Comparison of ENCODE assay signal across 8 mouse cellular contexts in genomic region chr11:117408442-117409031, GRCm38 (mm10).
DNase-seq lines count a peak whose midpoint lies in the region; ATAC-seq and TF ChIP-seq lines count a peak whose summit lies in the region.

No protein-coding gene starts in this region.

- no peak for DNase-seq in layer of hippocampus, adult 2 months (ENCODE audit: low spot score in 2 of 2)
- DNase-seq in layer of hippocampus, adult 9-10 months (ENCODE audit: low spot score), result no peak
- no peak for DNase-seq in forebrain, embryonic 11.5 days (ENCODE audit: low spot score)
- peak; percentile 53 for DNase-seq in midbrain, postnatal 0 days (ENCODE audit: low spot score)
- no peak for DNase-seq in thymus, adult 2 months
- no peak for DNase-seq in c-Kit-positive CD71-positive TER-119-positive erythroid progenitor cells, embryonic 14.5 days (ENCODE audit: low spot score)
- DNase-seq in frontal cortex, postnatal 25 days (ENCODE audit: low spot score in 2 of 2), result no peak

- H3K4me2 ChIP-seq in forebrain, embryonic 11.5 days (ENCODE audit: low read depth, low read length, severe bottlenecking), result peak overlapping the region; percentile 65
- peak overlapping the region; percentile 53 for H3K4me2 ChIP-seq in kidney, embryonic 14.5 days (replicated peaks; ENCODE audit: low read depth, low read length)
- H3K4me2 ChIP-seq in midbrain, postnatal 0 days (ENCODE audit: low read depth, low read length, poor library complexity, severe bottlenecking), result peak overlapping the region; percentile 44

- H3K36me3 ChIP-seq in forebrain, embryonic 11.5 days (ENCODE audit: control insufficient read depth, insufficient read depth, low read length), result no peaks in the 10 kb centered on the region
- no peaks in the 10 kb centered on the region for H3K36me3 ChIP-seq in kidney, embryonic 14.5 days (ENCODE audit: control insufficient read depth, insufficient read depth, low read length)
- H3K36me3 ChIP-seq in midbrain, postnatal 0 days (ENCODE audit: insufficient read depth, low read length), result no peaks in the 10 kb centered on the region
- no peaks in the 10 kb centered on the region for H3K36me3 ChIP-seq in thymus, adult 2 months (ENCODE audit: control insufficient read depth, insufficient read depth, low read length)

- H3K4me1 ChIP-seq in forebrain, embryonic 11.5 days (replicated peaks; ENCODE audit: control insufficient read depth, insufficient read depth, low read length), result peaks cover 40% of the 10 kb centered on the region
- H3K4me1 ChIP-seq in kidney, embryonic 14.5 days (ENCODE audit: control insufficient read depth, insufficient read depth, low read length), result peaks cover 25% of the 10 kb centered on the region
- H3K4me1 ChIP-seq in midbrain, postnatal 0 days (ENCODE audit: insufficient read depth, low read length), result peaks cover 31% of the 10 kb centered on the region
- H3K4me1 ChIP-seq in thymus, adult 2 months (replicated peaks; ENCODE audit: control insufficient read depth, insufficient read depth, low read length), result peaks cover 18% of the 10 kb centered on the region

- 7% methylated on average over 16 of the region's 16 CpGs for WGBS in forebrain, embryonic 11.5 days
- 4% methylated on average over 16 of the region's 16 CpGs for WGBS in kidney, embryonic 14.5 days
- 6% methylated on average over 15 of the region's 16 CpGs for WGBS in midbrain, postnatal 0 days
- 20% methylated on average over 16 of the region's 16 CpGs for WGBS in thymus, adult 2 months

- H3K9me3 ChIP-seq in forebrain, embryonic 11.5 days (ENCODE audit: control insufficient read depth, low read length), result no peaks in the 10 kb centered on the region
- peaks cover 5% of the 10 kb centered on the region; the same call in 1 of the 2 replicates for H3K9me3 ChIP-seq in kidney, embryonic 14.5 days (ENCODE audit: control insufficient read depth, low read length)
- no peaks in the 10 kb centered on the region for H3K9me3 ChIP-seq in midbrain, postnatal 0 days (ENCODE audit: low read length)

- TF ChIP-seq CTCF in layer of hippocampus, adult 2 months (conservative IDR thresholded peaks at IDR 0.05), result no peak
- TF ChIP-seq CTCF in midbrain, postnatal 0 days (IDR thresholded peaks at IDR 0.05), result peak; percentile 38
- no peak for TF ChIP-seq CTCF in thymus, adult 2 months (IDR thresholded peaks at IDR 0.05; ENCODE audit: borderline replicate concordance, control insufficient read depth, extremely low read depth, insufficient read depth, low read length, poor library complexity)

- H3K4me3 ChIP-seq in layer of hippocampus, adult 2 months, result no peak overlapping the region; the same call in 1 of the 2 replicates
- peak overlapping the region; percentile 25 for H3K4me3 ChIP-seq in forebrain, embryonic 11.5 days (ENCODE audit: low read depth, low read length)
- H3K4me3 ChIP-seq in kidney, embryonic 14.5 days (ENCODE audit: low read length), result peak overlapping the region; percentile 16; the same call in 1 of the 2 replicates
- H3K4me3 ChIP-seq in midbrain, postnatal 0 days (ENCODE audit: low read depth, low read length), result peak overlapping the region; percentile 0; the same call in 1 of the 2 replicates
- no peak overlapping the region for H3K4me3 ChIP-seq in thymus, adult 2 months (ENCODE audit: control insufficient read depth, insufficient read depth, low read length)

- peak overlapping the region; percentile 65 for H3K9ac ChIP-seq in forebrain, embryonic 11.5 days (ENCODE audit: low read length)
- no peak overlapping the region for H3K9ac ChIP-seq in kidney, embryonic 14.5 days (ENCODE audit: low read depth, low read length)
- peak overlapping the region; percentile 39; the same call in 1 of the 2 replicates for H3K9ac ChIP-seq in midbrain, postnatal 0 days (replicated peaks; ENCODE audit: low read length, poor library complexity, severe bottlenecking)

- peak overlapping the region; percentile 97 for H3K27ac ChIP-seq in layer of hippocampus, adult 2 months
- H3K27ac ChIP-seq in forebrain, embryonic 11.5 days (ENCODE audit: low read depth, low read length), result peak overlapping the region; percentile 98
- H3K27ac ChIP-seq in kidney, embryonic 14.5 days (ENCODE audit: low read depth, low read length), result no peak overlapping the region
- H3K27ac ChIP-seq in midbrain, postnatal 0 days (ENCODE audit: low read depth, low read length), result peak overlapping the region; percentile 90
- no peak overlapping the region for H3K27ac ChIP-seq in thymus, adult 2 months (ENCODE audit: control insufficient read depth, insufficient read depth, low read length)

- peaks cover 7% of the 10 kb centered on the region; the same call in 1 of the 2 replicates for H3K27me3 ChIP-seq in forebrain, embryonic 11.5 days (ENCODE audit: control insufficient read depth, insufficient read depth, low read length)
- H3K27me3 ChIP-seq in kidney, embryonic 14.5 days (ENCODE audit: control insufficient read depth, insufficient read depth, low read length), result peaks cover 29% of the 10 kb centered on the region
- no peaks in the 10 kb centered on the region for H3K27me3 ChIP-seq in midbrain, postnatal 0 days (ENCODE audit: insufficient read depth, low read length)
- peaks cover 3% of the 10 kb centered on the region; the same call in 1 of the 2 replicates for H3K27me3 ChIP-seq in thymus, adult 2 months (ENCODE audit: control insufficient read depth, insufficient read depth, low read length)

- TF ChIP-seq POLR2A in thymus, adult 2 months (IDR thresholded peaks at IDR 0.05; ENCODE audit: control insufficient read depth, extremely low read depth, insufficient read depth, low read length, poor library complexity), result no peak

- ATAC-seq in forebrain, embryonic 11.5 days (replicated peaks; ENCODE audit: low FRiP score), result peak; percentile 22; the same call in 1 of the 2 replicates
- ATAC-seq in kidney, embryonic 14.5 days (ENCODE audit: low FRiP score, low TSS enrichment), result peak; percentile 28; the same call in 1 of the 2 replicates
- peak; percentile 53; the same call in 1 of the 2 replicates for ATAC-seq in midbrain, postnatal 0 days (ENCODE audit: low FRiP score)

Comparison
In these comparisons a context has a peak if more than half of its experiments do, and no peak if none do; other contexts are left out.
1. H3K27ac ChIP-seq: peak in layer of hippocampus, adult 2 months (single experiment), forebrain, embryonic 11.5 days (single experiment) and midbrain, postnatal 0 days (single experiment); none in kidney, embryonic 14.5 days (single experiment) and thymus, adult 2 months (single experiment).
2. H3K4me3 ChIP-seq: peak in forebrain, embryonic 11.5 days (single experiment), kidney, embryonic 14.5 days (single experiment) and midbrain, postnatal 0 days (single experiment); none in layer of hippocampus, adult 2 months (single experiment) and thymus, adult 2 months (single experiment).
3. Peak in every context shown above with its lines, with median percentiles within 50 percentile points of each other: ATAC-seq and H3K4me2 ChIP-seq.